Comparison of ENCODE assay signal across 8 mouse cellular contexts in the genomic region with DNA sequence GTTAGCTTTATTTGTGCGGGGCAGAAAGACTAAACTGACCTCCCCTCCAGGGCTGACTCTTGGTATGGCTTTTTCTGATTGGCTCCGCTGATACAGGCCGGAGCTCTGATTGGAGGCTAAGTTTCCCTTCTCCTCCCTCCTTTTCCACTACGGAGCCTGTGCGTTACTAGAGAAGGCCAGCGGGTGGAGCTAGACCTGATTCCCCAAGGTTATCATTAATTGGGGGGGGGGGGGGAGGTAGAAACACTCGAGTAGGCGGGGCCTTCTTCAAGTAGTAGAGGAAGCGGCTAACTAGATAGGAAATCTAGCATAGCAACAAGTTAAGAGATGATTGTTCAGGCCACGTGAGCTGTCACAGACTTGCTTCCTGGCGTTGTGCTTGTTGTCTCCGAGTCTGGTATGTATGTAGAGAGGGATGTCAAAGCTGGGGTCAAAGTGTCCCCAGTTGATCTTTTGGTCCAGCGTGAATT. TPM values are rescaled to one million over a fixed set of nuclear protein-coding genes. Genes with fewer than 3 reads are reported as not detected.
DNase-seq lines count a peak whose midpoint lies in the region; ATAC-seq and TF ChIP-seq lines count a peak whose summit lies in the region.

No protein-coding gene starts in this region.

- TF ChIP-seq CTCF in hindbrain, postnatal 0 days (IDR thresholded peaks at IDR 0.05; ENCODE audit: low read depth) = peak; percentile 71

- under 1% methylated on average over 13 of the region's 13 CpGs for WGBS in hindbrain, postnatal 0 days

- H3K4me2 ChIP-seq in hindbrain, postnatal 0 days (ENCODE audit: low read depth, low read length) = peak overlapping the region; percentile 98

- H3K36me3 ChIP-seq in hindbrain, postnatal 0 days (ENCODE audit: insufficient read depth, low read length) = no peaks in the 10 kb centered on the region

- peak; percentile 89 for DNase-seq in adipocyte (ENCODE audit: low spot score)
- peak; percentile 82 to 83 for DNase-seq in gastrocnemius, adult 8-10 months (ENCODE audit: low spot score in 2 of 2)
- peak; percentile 91 for DNase-seq in hindbrain, postnatal 0 days (ENCODE audit: low spot score)
- peak; percentile 75 to 81 for DNase-seq in left cerebral cortex, adult 18-20 months (ENCODE audit: low spot score in 2 of 2)
- peak; percentile 91 to 92 for DNase-seq in lung, postnatal 4 days
- DNase-seq in retina, postnatal 1 day = peak; percentile 94
- DNase-seq in urinary bladder, postnatal 10 days (ENCODE audit: low spot score) = peak; percentile 67

- H3K9me3 ChIP-seq in hindbrain, postnatal 0 days (ENCODE audit: low read length) = no peaks in the 10 kb centered on the region

- peak; percentile 65 for ATAC-seq in common myeloid progenitor, adult 5-6 weeks (replicated peaks; ENCODE audit: low read depth, poor library complexity, severe bottlenecking)
- peak; percentile 75 for ATAC-seq in hindbrain, postnatal 0 days

- H3K4me3 ChIP-seq in hindbrain, postnatal 0 days (ENCODE audit: low read length) = peak overlapping the region; percentile 56

- peak overlapping the region; percentile 68; the same call in 1 of the 2 replicates for H3K27ac ChIP-seq in hindbrain, postnatal 0 days

- H3K9ac ChIP-seq in hindbrain, postnatal 0 days (replicated peaks; ENCODE audit: low read length) = no peak overlapping the region

- H3K4me1 ChIP-seq in hindbrain, postnatal 0 days (ENCODE audit: insufficient read depth, low read length) = peaks cover 25% of the 10 kb centered on the region

- peaks cover 40% of the 10 kb centered on the region for H3K27me3 ChIP-seq in hindbrain, postnatal 0 days (ENCODE audit: insufficient read depth, low read length)

RNA-seq across cellular contexts. Expression of a gene that starts 1.1 kb away (rescaled TPM):
- total RNA-seq in common myeloid progenitor, adult 5-6 weeks (2017) = not detected in 2 replicates
- total RNA-seq in gastrocnemius, adult 8-10 months (2022) = under 1 TPM in 1 of 4 experiments, not detected in 3; 0.08 TPM
- total RNA-seq in hindbrain, postnatal 0 days (2014; rRNA removed) = 9.1 and 9.7 TPM in 2 replicates
- polyA plus RNA-seq in hindbrain, postnatal 0 days (2015; fragmentation: Nextera tagmentation; extraction: Ambion mirVana) = 3.6 and 3.7 TPM in 2 replicates
- 100 to 1,000 TPM; 203 to 239 TPM for total RNA-seq in left cerebral cortex, adult 18-20 months (2021)

RNA-seq across cellular contexts. Expression of a gene that starts 1.6 kb away (rescaled TPM):
- total RNA-seq in common myeloid progenitor, adult 5-6 weeks (2017) = 11.5 and 28.9 TPM in 2 replicates
- total RNA-seq in gastrocnemius, adult 8-10 months (2022) = 1 to 10 TPM; 1.3 to 2.7 (median 1.8) TPM
- total RNA-seq in hindbrain, postnatal 0 days (2014; rRNA removed) = not detected in 2 replicates
- 0.15 TPM in 1 of 2 replicates, not detected in the other for polyA plus RNA-seq in hindbrain, postnatal 0 days (2015; fragmentation: Nextera tagmentation; extraction: Ambion mirVana)
- 1 to 10 TPM in 1 of 2 experiments, under 1 TPM in 1; 0.98 to 1.7 TPM for total RNA-seq in left cerebral cortex, adult 18-20 months (2021)

RNA-seq across cellular contexts. Expression of a gene that starts 15.0 kb away (rescaled TPM):
- total RNA-seq in common myeloid progenitor, adult 5-6 weeks (2017) = 9.1 and 14.8 TPM in 2 replicates
- 1 to 10 TPM; 1.3 to 2.3 (median 1.4) TPM for total RNA-seq in gastrocnemius, adult 8-10 months (2022)
- 4.3 and 5.0 TPM in 2 replicates for total RNA-seq in hindbrain, postnatal 0 days (2014; rRNA removed)
- 3.8 and 4.4 TPM in 2 replicates for polyA plus RNA-seq in hindbrain, postnatal 0 days (2015; fragmentation: Nextera tagmentation; extraction: Ambion mirVana)
- total RNA-seq in left cerebral cortex, adult 18-20 months (2021) = 1 to 10 TPM; 2.3 to 2.9 TPM

RNA-seq across cellular contexts. Expression of a gene that starts 28.3 kb away (rescaled TPM):
- total RNA-seq in common myeloid progenitor, adult 5-6 weeks (2017) = 33.0 and 35.8 TPM in 2 replicates
- total RNA-seq in gastrocnemius, adult 8-10 months (2022) = 10 to 100 TPM; 53.7 to 58.9 (median 55.7) TPM
- total RNA-seq in hindbrain, postnatal 0 days (2014; rRNA removed) = 104 and 107 TPM in 2 replicates
- 117 and 124 TPM in 2 replicates for polyA plus RNA-seq in hindbrain, postnatal 0 days (2015; fragmentation: Nextera tagmentation; extraction: Ambion mirVana)
- 10 to 100 TPM; 57.3 to 62.1 TPM for total RNA-seq in left cerebral cortex, adult 18-20 months (2021)

RNA-seq across cellular contexts. Expression of a gene that starts 36.1 kb away (rescaled TPM):
- total RNA-seq in common myeloid progenitor, adult 5-6 weeks (2017) = 1.7 TPM in 1 of 2 replicates, not detected in the other
- not detected for total RNA-seq in gastrocnemius, adult 8-10 months (2022)
- 1.1 and 2.2 TPM in 2 replicates for total RNA-seq in hindbrain, postnatal 0 days (2014; rRNA removed)
- 0.16 TPM in 1 of 2 replicates, not detected in the other for polyA plus RNA-seq in hindbrain, postnatal 0 days (2015; fragmentation: Nextera tagmentation; extraction: Ambion mirVana)
- not detected for total RNA-seq in left cerebral cortex, adult 18-20 months (2021)

Comparison
In these comparisons a context has a peak if more than half of its experiments do, and no peak if none do; other contexts are left out.
1. Peak in every context shown above with its lines: DNase-seq, ATAC-seq, H3K4me3 ChIP-seq and H3K27ac ChIP-seq.
2. RNA of a gene that starts 1.1 kb away (total RNA-seq): 203 to 239 TPM in left cerebral cortex, adult 18-20 months; 9.1 to 9.7 TPM in hindbrain, postnatal 0 days, 0.08 TPM in gastrocnemius, adult 8-10 months and not detected in common myeloid progenitor, adult 5-6 weeks; every median in the first group is over 10 times any median in the second.